Mouse (Mus musculus) MEL (cell line): Measurements from ENCODE around the gene Xpnpep3. TPM values are rescaled to one million over a fixed set of nuclear protein-coding genes. Genes with fewer than 3 reads are reported as not detected.

Experiments used
- DNase-seq: peaks from one replicate; pipeline ENCODE4 v3.0.0; 2011; ENCODE audit warnings: low read depth, low spot score
- H3K27ac ChIP-seq: 2 replicates; pipeline ENCODE4 v1.5.1; 2012; ENCODE audit warnings: low read depth, mild to moderate bottlenecking, control low read depth, low read length, moderate library complexity; ENCODE audit not compliant: control insufficient read depth
- H3K27me3 ChIP-seq, 2 experiments: fragments of 150-350 bp in 1 of 2; sonication (generic) in 1 of 2; 2 replicates each; pipeline ENCODE4 v1.6.1; 2012; ENCODE audit warnings: low read length in 2 of 2, mild to moderate bottlenecking in 2 of 2, improper control_type of control experiment in 1 of 2, moderate library complexity in 1 of 2; ENCODE audit not compliant: insufficient read depth in 2 of 2, control insufficient read depth in 1 of 2
- H3K36me3 ChIP-seq, 2 experiments: 2 replicates each; pipeline ENCODE4 v1.6.1; 2012 to 2014; ENCODE audit warnings: low read length in 2 of 2, improper control_type of control experiment in 1 of 2, inconsistent platforms in 1 of 2, mild to moderate bottlenecking in 1 of 2; ENCODE audit not compliant: insufficient read depth in 2 of 2, control insufficient read depth in 1 of 2
- H3K4me1 ChIP-seq, 2 experiments: fragments of 150-350 bp in 1 of 2; sonication (generic) in 1 of 2; 2 replicates each; pipeline ENCODE4 v1.6.1; 2012; ENCODE audit warnings: low read length in 2 of 2, improper control_type of control experiment in 1 of 2, mild to moderate bottlenecking in 1 of 2; ENCODE audit not compliant: insufficient read depth in 2 of 2, control insufficient read depth in 1 of 2
- H3K4me3 ChIP-seq, 2 experiments: fragments of 150-350 bp in 1 of 2; sonication (generic) in 1 of 2; 2 replicates each; pipeline ENCODE4 v1.5.1; 2012; ENCODE audit warnings: low read depth in 2 of 2, low read length in 2 of 2, mild to moderate bottlenecking in 2 of 2, moderate library complexity in 2 of 2, control low read depth in 1 of 2, improper control_type of control experiment in 1 of 2; ENCODE audit not compliant: control insufficient read depth in 1 of 2, insufficient read depth in 1 of 2
- H3K79me2 ChIP-seq: 2 replicates; pipeline ENCODE4 v1.6.1; 2012; ENCODE audit warnings: mild to moderate bottlenecking, low read length, moderate library complexity; ENCODE audit not compliant: control insufficient read depth, poor library complexity, insufficient read depth
- H3K9ac ChIP-seq: 2 replicates; pipeline ENCODE4 v1.6.1; 2012; ENCODE audit warnings: low read depth, mild to moderate bottlenecking, control low read depth, low read length, moderate library complexity; ENCODE audit not compliant: control insufficient read depth, poor library complexity, severe bottlenecking
- H3K9me3 ChIP-seq: fragments of 150-350 bp; sonication (generic); replicated peaks from 2 replicates; pipeline ENCODE4 v1.6.1; 2012; ENCODE audit warnings: mild to moderate bottlenecking, low read length, improper control_type of control experiment, moderate library complexity; ENCODE audit not compliant: insufficient read depth
- BHLHE40 ChIP-seq: IDR thresholded peaks from 2 replicates; pipeline ENCODE4 v1.6.1; 2012; ENCODE audit warnings: low read depth, mild to moderate bottlenecking, inconsistent platforms, low read length, improper control_type of control experiment, borderline replicate concordance
- CHD1 ChIP-seq: IDR thresholded peaks from 2 replicates; pipeline ENCODE4 v1.6.1; 2012; ENCODE audit warnings: low read depth, mild to moderate bottlenecking, inconsistent platforms, low read length, improper control_type of control experiment
- CTCF ChIP-seq, 3 experiments: IDR thresholded peaks in 2 of 3; conservative IDR thresholded peaks in 1 of 3; 2 replicates each; pipeline ENCODE4 v1.5.1; 2011 to 2012; ENCODE audit warnings: low read length in 3 of 3, low read depth in 2 of 3, mild to moderate bottlenecking in 2 of 3, improper control_type of control experiment in 1 of 3, inconsistent platforms in 1 of 3, mixed read lengths in 1 of 3, moderate library complexity in 1 of 3; ENCODE audit not compliant: control insufficient read depth in 1 of 3, insufficient read depth in 1 of 3, poor library complexity in 1 of 3, severe bottlenecking in 1 of 3
- E2F4 ChIP-seq: IDR thresholded peaks from 2 replicates; pipeline ENCODE4 v1.6.1; 2011; ENCODE audit warnings: low read depth, low read length, improper control_type of control experiment, borderline replicate concordance
- ELF1 ChIP-seq: IDR thresholded peaks from 2 replicates; pipeline ENCODE4 v1.6.1; 2014; ENCODE audit warnings: low read depth, mild to moderate bottlenecking, inconsistent platforms, low read length, improper control_type of control experiment, moderate library complexity
- EP300 ChIP-seq, 2 experiments: IDR thresholded peaks; 2 replicates each; pipeline ENCODE4 v1.6.1; 2011; ENCODE audit warnings: improper control_type of control experiment in 2 of 2, low read length in 2 of 2, low read depth in 1 of 2, mild to moderate bottlenecking in 1 of 2
- GATA1 ChIP-seq: IDR thresholded peaks from 2 replicates; pipeline ENCODE4 v1.6.1; 2011; ENCODE audit warnings: low read depth, low read length, improper control_type of control experiment
- HCFC1 ChIP-seq: IDR thresholded peaks from 2 replicates; pipeline ENCODE4 v1.6.1; 2012; ENCODE audit warnings: low read depth, mild to moderate bottlenecking, inconsistent platforms, low read length, improper control_type of control experiment, moderate library complexity
- KAT2A ChIP-seq: conservative IDR thresholded peaks from 2 replicates; pipeline ENCODE4 v1.6.1; 2012; ENCODE audit warnings: low read depth, low read length, improper control_type of control experiment, inconsistent platforms
- MAZ ChIP-seq: IDR thresholded peaks from 2 replicates; pipeline ENCODE4 v1.6.1; 2012; ENCODE audit warnings: low read depth, mild to moderate bottlenecking, inconsistent platforms, low read length, improper control_type of control experiment
- MXI1 ChIP-seq: IDR thresholded peaks from 2 replicates; pipeline ENCODE4 v1.6.1; 2011; ENCODE audit warnings: mild to moderate bottlenecking, low read depth, low read length, improper control_type of control experiment
- MYC ChIP-seq: IDR thresholded peaks from 2 replicates; pipeline ENCODE4 v1.6.1; 2011; ENCODE audit warnings: low read depth, mild to moderate bottlenecking, low read length, improper control_type of control experiment, moderate library complexity
- NRF1 ChIP-seq: IDR thresholded peaks from 2 replicates; pipeline ENCODE4 v1.6.1; 2014; ENCODE audit warnings: low read depth, mild to moderate bottlenecking, inconsistent platforms, low read length, improper control_type of control experiment, moderate library complexity; ENCODE audit not compliant: poor library complexity, insufficient read depth, severe bottlenecking
- POLR2A ChIP-seq, 2 experiments: IDR thresholded peaks; 2 replicates each; pipeline ENCODE4 v1.6.1; 2011 to 2012; ENCODE audit warnings: low read length in 2 of 2, mild to moderate bottlenecking in 2 of 2, control low read depth in 1 of 2, improper control_type of control experiment in 1 of 2, low read depth in 1 of 2, moderate library complexity in 1 of 2; ENCODE audit not compliant: control insufficient read depth in 1 of 2, insufficient read depth in 1 of 2, poor library complexity in 1 of 2
- POLR2AphosphoS2 ChIP-seq: IDR thresholded peaks from 2 replicates; pipeline ENCODE4 v1.6.1; 2011; ENCODE audit warnings: low read length, improper control_type of control experiment
- RAD21 ChIP-seq: IDR thresholded peaks from 2 replicates; pipeline ENCODE4 v1.6.1; 2011; ENCODE audit warnings: mild to moderate bottlenecking, low read depth, low read length, improper control_type of control experiment
- USF1 ChIP-seq: IDR thresholded peaks from 2 replicates; pipeline ENCODE4 v1.6.1; 2014; ENCODE audit warnings: low read depth, mild to moderate bottlenecking, inconsistent platforms, low read length, improper control_type of control experiment, moderate library complexity
- USF2 ChIP-seq, 2 experiments: IDR thresholded peaks; 2 replicates each; pipeline ENCODE4 v1.6.1; 2011 to 2012; ENCODE audit warnings: improper control_type of control experiment in 2 of 2, low read length in 2 of 2, borderline replicate concordance in 1 of 2, inconsistent platforms in 1 of 2, low read depth in 1 of 2, mild to moderate bottlenecking in 1 of 2; ENCODE audit not compliant: insufficient read depth in 1 of 2
- ZC3H11A ChIP-seq: IDR thresholded peaks from 2 replicates; pipeline ENCODE4 v1.6.1; 2012; ENCODE audit warnings: low read depth, mild to moderate bottlenecking, inconsistent platforms, low read length, improper control_type of control experiment
- ZNF384 ChIP-seq: IDR thresholded peaks from 2 replicates; pipeline ENCODE4 v1.6.1; 2012; ENCODE audit warnings: low read depth, mild to moderate bottlenecking, inconsistent platforms, low read length, improper control_type of control experiment
- polyA plus RNA-seq, 2 experiments: library from polyadenylated mRNA; stranded (reverse) in 1 of 2; unstranded in 1 of 2; fragments of >175 nt in 1 of 2; fragments of >200 nt in 1 of 2; gene quantifications; 2 replicates each; pipeline versions ENCODE4 v1.2.1 to v1.2.4; 2012; ENCODE audit warnings: low replicate concordance in 2 of 2, low read depth in 1 of 2; ENCODE audit not compliant: insufficient read length in 2 of 2, insufficient read depth in 1 of 2, missing spikeins in 1 of 2
- total RNA-seq: library from RNA; depleted of rRNA; stranded (reverse); fragments of 300-350 nt; gene quantifications from 2 replicates; pipeline ENCODE4 v1.2.3, GENCODE M21; 2012

Gene Xpnpep3
- total and polyA plus RNA-seq, 3 experiments = 10.2 to 88.4 (median 13.1) TPM

DNA sequence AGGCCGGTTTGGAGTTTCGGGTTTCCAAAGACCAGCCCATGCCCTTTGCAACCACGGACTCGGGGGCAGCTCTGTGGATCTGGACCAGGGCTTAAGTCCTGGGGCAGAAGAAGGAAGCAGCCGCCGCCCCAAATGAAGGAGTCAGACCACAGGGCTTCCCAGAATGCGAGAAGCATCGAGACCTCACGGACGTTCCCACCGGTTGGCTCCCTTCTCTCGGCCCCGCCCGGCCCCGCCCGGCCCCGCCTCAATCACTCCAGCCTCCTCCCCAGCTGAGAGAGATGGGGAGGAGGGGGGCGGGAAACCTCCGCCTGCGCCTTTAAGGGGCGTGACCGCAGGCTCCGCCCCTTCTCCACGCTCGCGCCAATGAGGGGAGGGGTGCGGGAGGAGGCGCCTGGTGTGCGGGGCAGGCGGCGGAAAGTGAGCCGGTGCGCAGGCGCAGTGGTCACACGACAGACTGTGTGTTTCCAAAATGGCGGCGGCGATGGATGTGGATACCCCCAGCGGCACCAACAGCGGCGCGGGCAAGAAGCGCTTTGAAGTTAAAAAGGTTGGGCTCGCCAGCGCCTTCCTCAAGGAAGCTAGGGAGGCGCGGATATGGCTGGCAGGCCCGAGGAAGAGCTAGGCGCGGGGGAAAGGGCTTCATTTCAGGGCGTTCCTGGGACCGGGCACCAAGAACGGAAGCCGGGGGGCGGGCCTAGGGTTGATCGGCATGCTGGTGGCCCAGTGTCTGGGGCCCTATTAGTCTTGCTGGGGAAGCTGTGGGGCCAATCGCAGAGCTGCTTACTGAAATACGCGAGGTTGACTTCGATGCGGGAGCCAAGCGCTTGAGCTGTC is 66.2 kb downstream of the Xpnpep3 start, which contains the start of gene Rbx1 (continued):
- peak; percentile 79 for TF ChIP-seq HCFC1
- TF ChIP-seq, all 39 proteins: peak for 16

GRCm38 (mm10) chr15:81466738-81467113 is 66.8 kb downstream of the Xpnpep3 start:
- H3K9me3 ChIP-seq = no peaks in the 10 kb centered on the region
- H3K9ac ChIP-seq = peak overlapping the region; percentile 86
- TF ChIP-seq EP300 (IDR thresholded peaks at IDR 0.05; ENCODE audit: low read depth in 1 of 2, low read length in 2 of 2) = no peak
- TF ChIP-seq NRF1 = no peak
- TF ChIP-seq POLR2AphosphoS2 = 0 out of 2 replicates have a peak, but pooled peaks have one; percentile 2
- TF ChIP-seq USF1 = no peak
- TF ChIP-seq RAD21 = no peak
- TF ChIP-seq E2F4 = no peak
- TF ChIP-seq GATA1 = no peak
- TF ChIP-seq MYC = peak; percentile 47; the same call in 1 of the 2 replicates
- TF ChIP-seq CTCF (IDR thresholded peaks at IDR 0.05 in 2 of 3, conservative IDR thresholded peaks at IDR 0.05 in 1 of 3; ENCODE audit: control insufficient read depth in 1 of 3, insufficient read depth in 1 of 3, low read depth in 2 of 3, low read length in 3 of 3, poor library complexity in 1 of 3, severe bottlenecking in 1 of 3) = no peak
- no peak for TF ChIP-seq ZC3H11A
- TF ChIP-seq KAT2A = no peak
- no peak for TF ChIP-seq BHLHE40
- TF ChIP-seq MXI1 = 0 out of 2 replicates have a peak, but pooled peaks have one; percentile 6
- peak in 1 of 2 experiments; percentile 47; a peak in 1 of 4 replicates for TF ChIP-seq POLR2A (IDR thresholded peaks at IDR 0.05; ENCODE audit: control insufficient read depth in 1 of 2, insufficient read depth in 1 of 2, low read depth in 1 of 2, low read length in 2 of 2, poor library complexity in 1 of 2)
- TF ChIP-seq ZNF384 = no peak
- DNase-seq = no peak
- H3K4me1 ChIP-seq = peaks cover 5 to 7% of the 10 kb centered on the region in 2 experiments; a peak in 3 of 4 replicates
- peaks cover 17 to 18% of the 10 kb centered on the region in 2 experiments for H3K36me3 ChIP-seq
- H3K4me3 ChIP-seq = peak overlapping the region; percentile 66 to 99
- no peaks in the 10 kb centered on the region for H3K27me3 ChIP-seq
- peak overlapping the region; percentile 80 for H3K27ac ChIP-seq
- peaks cover 22% of the 10 kb centered on the region for H3K79me2 ChIP-seq

DNA sequence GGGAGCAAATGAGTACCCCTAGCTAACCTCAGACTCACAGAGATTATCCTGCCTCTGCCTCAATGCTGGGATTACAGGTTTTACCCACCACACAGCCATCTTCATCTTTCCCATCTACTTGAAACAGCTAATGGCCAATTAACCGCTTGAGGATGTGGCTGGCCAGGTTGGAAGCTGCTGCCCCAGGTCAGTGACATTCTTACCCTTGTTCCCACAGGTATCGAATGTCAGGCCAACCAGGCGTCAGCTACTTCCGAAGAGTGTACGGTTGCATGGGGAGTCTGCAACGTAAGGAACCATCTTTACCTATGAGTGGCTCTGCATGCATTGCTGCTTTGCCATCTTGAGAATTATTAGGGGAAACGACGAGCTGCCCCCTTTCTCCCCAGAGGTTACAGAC is 70.8 kb downstream of the Xpnpep3 start:
- Histone ChIP-seq H3K9me3 (no peaks in the 10 kb centered on the region), H3K36me3 (peaks cover 25 to 30% of the 10 kb centered on the region in 2 experiments), H3K27ac (no peak overlapping the region), H3K4me1 (peaks cover 5 to 6% of the 10 kb centered on the region in 2 experiments; a peak in 3 of 4 replicates), H3K4me3 (no peak overlapping the region), H3K9ac (no peak overlapping the region), H3K79me2 (peaks cover 22% of the 10 kb centered on the region), H3K27me3 (no peaks in the 10 kb centered on the region)
- TF ChIP-seq POLR2AphosphoS2 (no peak), MAZ (no peak), ELF1 (no peak), E2F4 (no peak), GATA1 (no peak), USF2 (IDR thresholded peaks at IDR 0.05; ENCODE audit: borderline replicate concordance in 1 of 2, insufficient read depth in 1 of 2, low read depth in 1 of 2, low read length in 2 of 2) (no peak), CHD1 (no peak)
- no peak for DNase-seq
